In the genomic region with DNA sequence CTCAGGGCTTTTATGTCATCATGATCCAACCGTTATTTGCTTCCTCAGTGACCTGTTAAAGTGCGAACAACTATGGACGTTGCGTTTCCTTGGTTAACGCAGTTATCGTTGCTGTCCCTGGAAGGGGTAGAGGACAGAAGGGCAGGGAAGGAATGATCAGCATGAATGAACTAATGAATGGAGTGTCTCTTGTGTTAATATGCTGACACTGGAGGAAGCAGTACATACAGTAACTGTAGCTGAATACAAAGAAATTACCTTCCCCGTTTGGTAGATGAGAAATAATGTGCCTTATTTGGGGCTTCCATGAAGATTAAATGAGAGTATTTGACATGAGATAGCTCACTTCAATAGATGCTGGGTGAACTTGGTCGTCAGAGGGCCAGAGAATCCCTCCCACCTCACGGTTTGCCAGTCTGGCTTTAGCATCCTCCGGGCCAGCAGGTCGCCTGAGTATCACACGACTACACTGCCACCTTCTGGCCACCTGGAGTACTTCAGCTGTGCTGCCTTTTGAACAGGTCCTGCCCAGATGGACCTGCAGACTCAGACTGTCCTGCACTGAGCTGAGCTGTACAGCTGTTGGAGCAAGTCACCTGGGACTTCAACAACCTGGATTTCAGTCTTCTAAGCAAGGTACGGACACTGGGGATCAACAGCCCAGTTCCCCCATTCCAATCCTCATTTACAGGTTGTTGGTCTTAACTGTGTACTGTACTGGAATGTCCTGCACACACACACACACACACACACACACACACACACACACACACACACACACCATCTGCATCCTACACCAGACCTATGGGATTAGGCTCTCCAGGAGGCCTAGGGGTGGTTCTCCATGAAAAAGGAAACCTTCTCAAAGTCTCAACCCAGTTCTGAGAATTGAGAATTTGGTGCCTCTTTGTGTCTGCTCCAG, we compare ENCODE assay signal across 8 mouse cellular contexts. TPM values are rescaled to one million over a fixed set of nuclear protein-coding genes. Genes with fewer than 3 reads are reported as not detected.
DNase-seq lines count a peak whose midpoint lies in the region; ATAC-seq and TF ChIP-seq lines count a peak whose summit lies in the region.

No protein-coding gene starts in this region.

- TF ChIP-seq POLR2A in spleen, adult 2 months (IDR thresholded peaks at IDR 0.05; ENCODE audit: low read depth, low read length): no peak

- no peaks in the 10 kb centered on the region for H3K27me3 ChIP-seq in liver, embryonic 12.5 days (replicated peaks)
- H3K27me3 ChIP-seq in midbrain, embryonic 16.5 days (ENCODE audit: control insufficient read depth, insufficient read depth, low read depth, low read length): peaks cover 2% of the 10 kb centered on the region; the same call in 1 of the 2 replicates
- H3K27me3 ChIP-seq in spleen, adult 2 months (ENCODE audit: control insufficient read depth, insufficient read depth, low read length): no peaks in the 10 kb centered on the region

- no peak overlapping the region for H3K27ac ChIP-seq in liver, embryonic 12.5 days
- no peak overlapping the region for H3K27ac ChIP-seq in midbrain, embryonic 16.5 days (ENCODE audit: low read length)
- H3K27ac ChIP-seq in spleen, adult 2 months (ENCODE audit: insufficient read depth, low read length): no peak overlapping the region

- no peak for ATAC-seq in liver, embryonic 12.5 days
- peak; percentile 85 for ATAC-seq in granulocyte monocyte progenitor cell, adult 5-6 weeks (replicated peaks; ENCODE audit: poor library complexity, severe bottlenecking)
- peak; percentile 90 for ATAC-seq in midbrain, embryonic 16.5 days

- no peaks in the 10 kb centered on the region for H3K9me3 ChIP-seq in liver, embryonic 12.5 days (replicated peaks)
- H3K9me3 ChIP-seq in midbrain, embryonic 16.5 days (replicated peaks; ENCODE audit: control insufficient read depth, low read length, poor library complexity, severe bottlenecking): no peaks in the 10 kb centered on the region

- WGBS in liver, embryonic 12.5 days (ENCODE audit: insufficient replicate concordance): 47% methylated on average over 13 of the region's 13 CpGs
- WGBS in midbrain, embryonic 16.5 days: 53% methylated on average over 13 of the region's 13 CpGs
- 49% methylated on average over 13 of the region's 13 CpGs for WGBS in spleen, adult 2 months

- peak; percentile 95 for TF ChIP-seq CTCF in spleen, adult 2 months (IDR thresholded peaks at IDR 0.05; ENCODE audit: extremely low read depth, insufficient read depth, insufficient read length, insufficient replicate concordance)

- intact Hi-C loops in left cerebral cortex, postnatal 4 days (cut with DNase I): loop anchor here (2.0 to 10.0 kb wide), 3 partner anchors 259 to 933 kb away; no protein-coding TSS in a partner anchor

- H3K4me3 ChIP-seq in liver, embryonic 12.5 days: no peak overlapping the region
- H3K4me3 ChIP-seq in midbrain, embryonic 16.5 days (ENCODE audit: low read depth, low read length): no peak overlapping the region
- H3K4me3 ChIP-seq in spleen, adult 2 months (ENCODE audit: extremely low read depth, insufficient read depth, insufficient read length): no peak overlapping the region

- peaks cover 5% of the 10 kb centered on the region; the same call in 1 of the 2 replicates for H3K4me1 ChIP-seq in liver, embryonic 12.5 days
- no peaks in the 10 kb centered on the region for H3K4me1 ChIP-seq in midbrain, embryonic 16.5 days (ENCODE audit: control insufficient read depth, insufficient read depth, low read length)
- peaks cover 2% of the 10 kb centered on the region; the same call in 1 of the 2 replicates for H3K4me1 ChIP-seq in spleen, adult 2 months (ENCODE audit: control insufficient read depth, insufficient read depth, insufficient read length)

- H3K9ac ChIP-seq in liver, embryonic 12.5 days: no peak overlapping the region
- no peak overlapping the region for H3K9ac ChIP-seq in midbrain, embryonic 16.5 days (ENCODE audit: low read depth, low read length)

- peak; percentile 82 for DNase-seq in liver
- peak; percentile 86 for DNase-seq in embryo, embryonic 9.5 days (ENCODE audit: extremely low spot score)
- DNase-seq in kidney, adult 18-20 months: peak; percentile 92
- DNase-seq in left cerebral cortex, postnatal 4 days: peak; percentile 90
- DNase-seq in spleen, adult 2 months (ENCODE audit: low read depth in 1 of 2, low spot score in 2 of 2): peak; percentile 35 to 78

- no peaks in the 10 kb centered on the region for H3K36me3 ChIP-seq in liver, embryonic 12.5 days
- H3K36me3 ChIP-seq in midbrain, embryonic 16.5 days (ENCODE audit: control insufficient read depth, insufficient read depth, low read length): no peaks in the 10 kb centered on the region
- H3K36me3 ChIP-seq in spleen, adult 2 months (ENCODE audit: control insufficient read depth, insufficient read depth, low read length): no peaks in the 10 kb centered on the region

- H3K4me2 ChIP-seq in liver, embryonic 12.5 days: no peak overlapping the region
- H3K4me2 ChIP-seq in midbrain, embryonic 16.5 days (ENCODE audit: low read length): no peak overlapping the region

RNA-seq across cellular contexts. Expression of a gene that starts 56.2 kb away (rescaled TPM):
- 50.5 and 51.2 TPM in 2 replicates for polyA plus RNA-seq in liver, embryonic 12.5 days (2016; fragmentation: Nextera tagmentation; extraction: Ambion mirVana)
- total RNA-seq in granulocyte monocyte progenitor cell, adult 5-6 weeks (2014; fragmentation: Nextera tagmentation): 115 and 136 TPM in 2 replicates
- 78.7 and 79.8 TPM in 2 replicates for total RNA-seq in granulocyte monocyte progenitor cell, adult 5-6 weeks (2017)
- total RNA-seq in left cerebral cortex, postnatal 4 days (2021): 10 to 100 TPM; 32.2 TPM
- 36.1 and 37.5 TPM in 2 replicates for polyA plus RNA-seq in midbrain, embryonic 16.5 days (2015; fragmentation: Nextera tagmentation; extraction: Ambion mirVana)
- polyA plus RNA-seq in spleen, adult 2 months (2012; rRNA removed): 25.7 and 36.9 TPM in 2 replicates
